Mouse (Mus musculus): ENCODE data around the gene Cep126.

Gene Cep126

DNA sequence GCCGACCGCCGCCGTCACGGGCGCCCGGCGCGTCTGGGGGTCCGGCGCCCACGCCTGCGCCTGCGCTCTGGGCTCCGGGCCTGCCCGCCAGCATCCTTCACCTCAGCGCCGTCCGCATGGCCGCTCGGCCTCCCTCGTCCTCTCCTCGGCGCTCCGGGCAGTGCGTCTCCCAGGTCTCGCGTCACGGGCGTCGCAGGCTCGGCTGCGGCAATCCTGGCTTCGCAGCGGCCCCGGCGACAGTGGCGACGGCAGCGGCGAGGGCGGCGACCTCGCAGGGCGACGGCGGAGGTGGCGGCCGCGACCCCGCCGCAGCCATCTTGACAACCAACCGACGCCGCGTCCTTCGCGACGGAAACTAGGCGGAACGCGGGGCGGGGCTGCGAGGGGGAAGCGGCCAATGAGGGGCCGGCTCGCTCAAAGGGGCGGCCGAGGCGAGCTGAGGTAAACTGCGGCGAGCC, at the start of gene Cep126:
TSS of gene Cep126 (minus strand) at position 178 of the 458 bp plus-strand sequence.
- peak; percentile 92 for DNase-seq

DNA sequence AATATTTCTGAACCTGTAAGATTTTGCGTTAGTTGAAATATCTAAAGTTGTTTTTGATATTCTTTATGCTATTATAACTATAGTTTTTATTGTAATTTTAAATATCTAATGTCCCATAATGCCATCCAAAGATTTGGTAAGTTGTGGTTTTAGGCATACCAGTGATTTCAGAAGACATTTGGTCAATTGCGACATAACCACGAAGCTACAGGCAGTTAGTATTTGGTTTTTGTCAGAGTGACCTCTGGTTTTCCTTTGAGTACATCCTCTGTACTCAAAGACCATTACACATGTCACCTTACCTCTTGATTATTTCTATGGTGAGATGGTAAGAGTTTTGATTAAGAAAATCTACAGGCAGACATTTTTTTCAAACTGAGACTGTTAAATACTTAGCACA, 45.5 kb upstream of the Cep126 start:
- no peak for DNase-seq

DNA sequence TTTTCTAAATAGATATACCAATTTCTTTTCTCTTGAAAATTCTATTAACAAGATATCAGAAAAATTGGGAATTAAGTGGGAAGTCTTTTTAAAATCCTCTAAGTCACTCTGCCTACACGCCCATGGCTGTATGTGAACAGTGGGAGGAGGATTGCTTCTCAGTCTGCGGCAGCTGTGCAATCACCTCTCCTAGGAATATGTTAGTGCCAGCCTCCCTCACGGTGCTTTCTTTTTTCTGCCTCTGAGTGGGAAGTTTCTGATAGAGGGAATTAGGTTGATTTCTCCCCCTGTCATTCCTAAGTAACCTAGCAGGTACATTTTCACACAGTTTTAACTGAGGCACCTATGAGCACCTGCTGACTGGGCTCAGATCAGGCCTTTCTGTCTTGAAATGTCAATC, 43.0 kb upstream of the Cep126 start:
- no peak for DNase-seq

DNA sequence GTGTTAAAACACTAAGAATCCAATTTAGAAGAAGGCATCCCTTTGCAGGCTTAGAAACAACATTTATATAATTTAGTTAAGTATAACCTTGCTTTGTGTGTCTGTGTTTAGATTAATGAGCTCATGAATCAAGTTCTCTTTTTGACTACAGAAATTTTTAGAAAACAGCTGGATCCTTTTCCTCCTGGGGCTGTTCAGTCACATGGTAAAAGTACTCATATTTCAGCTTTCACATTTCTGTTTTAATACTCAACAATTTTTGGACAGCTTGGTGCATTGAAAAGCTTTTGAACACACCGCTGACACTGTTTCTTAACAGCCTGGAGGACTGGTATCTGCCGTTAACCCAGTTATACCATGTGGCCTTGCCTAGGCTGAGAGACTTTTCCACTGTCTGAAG, 22.9 kb upstream of the Cep126 start:
- no peak for DNase-seq

DNA sequence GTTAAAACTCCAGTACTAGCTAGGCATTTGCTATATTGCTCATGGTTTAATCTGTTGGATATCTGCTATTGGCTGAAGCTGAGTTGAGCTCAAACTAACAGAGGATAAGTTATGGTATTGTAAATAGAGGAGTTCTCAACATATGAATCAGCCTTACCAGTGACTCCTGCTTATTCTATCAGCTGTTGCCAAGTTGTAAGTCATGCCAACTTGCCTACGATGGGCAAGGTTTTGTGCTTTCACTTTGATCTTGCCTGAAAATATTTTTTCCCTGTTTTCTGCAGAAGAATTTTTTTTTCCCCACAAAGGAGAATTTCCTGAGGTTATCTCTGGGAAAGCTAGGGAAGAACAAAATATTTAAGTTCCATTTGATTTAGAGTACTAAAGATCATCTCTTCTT, 5.4 kb upstream of the Cep126 start:
- DNase-seq: no peak

DNA sequence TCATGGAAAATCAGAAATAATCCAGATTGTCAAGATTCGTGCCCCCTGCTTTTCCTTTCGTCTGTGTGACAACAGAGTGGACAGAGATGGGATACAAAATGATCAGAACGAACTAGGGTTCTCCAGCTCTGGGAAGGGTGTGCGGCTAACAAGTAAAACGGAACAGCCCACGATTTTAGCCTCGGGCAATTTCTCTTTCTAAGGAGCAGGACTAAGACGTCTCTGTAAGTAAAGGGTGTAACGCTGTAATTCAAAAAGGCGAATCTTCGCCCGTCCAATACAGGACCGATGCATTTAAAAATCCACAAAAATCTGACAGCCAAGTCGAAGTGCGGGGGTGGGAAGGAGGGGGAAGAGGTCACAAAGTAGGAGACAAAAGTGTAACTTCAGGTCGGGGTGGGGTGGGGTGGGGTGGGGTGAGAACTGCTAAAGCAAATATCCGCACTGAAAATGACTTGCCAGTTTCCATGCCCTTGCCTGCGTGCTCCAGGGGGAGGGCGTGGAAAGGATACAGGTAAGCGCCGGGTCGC, 443 bp downstream of the Cep126 start:
- peak; percentile 39 for DNase-seq

DNA sequence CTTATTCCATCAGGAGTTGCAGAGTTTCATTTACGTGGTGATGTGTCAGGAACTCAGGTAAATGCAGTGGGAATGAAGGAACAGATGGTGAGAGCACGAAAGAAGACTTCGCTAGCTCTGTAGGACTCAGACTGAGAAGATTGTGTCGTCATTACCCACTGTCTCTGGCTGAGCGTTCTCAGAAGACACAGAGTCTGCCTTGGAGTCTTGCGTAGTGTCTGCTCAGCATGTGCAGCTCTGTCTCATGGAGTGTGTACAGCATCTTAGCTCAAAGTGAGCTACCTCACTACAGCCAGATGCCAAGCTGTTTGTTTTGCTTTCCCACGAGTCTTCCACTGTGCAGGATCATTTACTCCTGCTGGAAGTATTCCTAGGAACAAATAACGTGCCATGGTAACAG, 10.6 kb downstream of the Cep126 start:
- no peak for DNase-seq

DNA sequence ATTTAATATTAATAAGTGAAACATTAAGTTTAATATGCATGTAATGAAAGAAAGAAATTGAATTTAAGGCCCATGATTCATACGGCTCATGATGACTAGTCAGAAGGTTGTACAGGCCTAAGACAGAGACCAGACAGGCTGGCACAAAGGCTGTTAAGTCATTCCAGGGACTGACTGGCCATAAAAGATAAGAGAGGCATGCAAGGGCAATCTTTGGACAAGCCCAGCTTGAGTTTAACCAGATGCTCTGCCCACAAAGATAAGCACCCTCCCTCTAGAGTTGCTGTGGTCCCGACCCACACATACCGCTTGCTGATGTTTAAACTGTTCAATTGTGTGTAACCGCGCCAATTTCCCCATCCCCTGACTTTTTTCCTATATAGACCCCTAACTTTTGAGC, 19.6 kb downstream of the Cep126 start:
- no peak for DNase-seq

DNA sequence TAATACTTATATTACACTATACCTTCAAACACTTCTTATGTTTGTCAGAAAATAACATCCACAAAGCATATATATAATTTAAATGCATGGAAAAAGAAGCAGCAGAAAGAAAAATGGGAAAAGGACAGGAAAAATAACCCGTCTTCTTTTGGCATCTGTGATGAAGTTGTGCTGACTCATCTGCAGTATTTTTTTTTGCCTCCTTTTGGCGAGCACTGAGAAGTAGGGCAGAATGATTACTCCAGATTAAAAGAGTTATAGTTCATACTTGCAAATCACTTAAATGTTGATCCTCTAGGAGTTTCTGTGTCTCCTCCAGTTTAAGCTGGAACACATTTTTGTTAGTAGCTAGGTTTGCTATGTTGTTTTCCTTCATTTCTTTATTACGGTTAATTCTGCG, 31.0 kb downstream of the Cep126 start:
- no peak for DNase-seq

DNA sequence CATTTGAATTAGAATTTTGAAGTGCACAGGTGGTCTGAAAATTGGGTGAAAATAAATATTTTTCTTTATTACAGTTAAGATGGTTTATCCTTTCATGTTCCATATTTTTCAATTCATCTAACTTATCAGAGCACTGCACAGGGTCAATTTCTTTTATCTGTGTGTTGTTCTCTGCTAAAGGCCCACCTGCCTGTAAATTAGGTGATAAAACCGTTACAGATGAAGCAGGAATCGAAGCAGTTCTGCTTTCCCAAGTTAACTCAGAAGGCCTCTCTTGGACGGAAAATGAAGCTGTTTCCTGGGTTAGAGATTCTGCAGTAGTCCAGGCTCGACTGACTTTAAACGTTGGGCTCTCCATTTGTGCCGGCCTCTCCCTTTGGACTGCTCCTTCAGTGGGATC, 33.1 kb downstream of the Cep126 start:
- DNase-seq: no peak

DNA sequence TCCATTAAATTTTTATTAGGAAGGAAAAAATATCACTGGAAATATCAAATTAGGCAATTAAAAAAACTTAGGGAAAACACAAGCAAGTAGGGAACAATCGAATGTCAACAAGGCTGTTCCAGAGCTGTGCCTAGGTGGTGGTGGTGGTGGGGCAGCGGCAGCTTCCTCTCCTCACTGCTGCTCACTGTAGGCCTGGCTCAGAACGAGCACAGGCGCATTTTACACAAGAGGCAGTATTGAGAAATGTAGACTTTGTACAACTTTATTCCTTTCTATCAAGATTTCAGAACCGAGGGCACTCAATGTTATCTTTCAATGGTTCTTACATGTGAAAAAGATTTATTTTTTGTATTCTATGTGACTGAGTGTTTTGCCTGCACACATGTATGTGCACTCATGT, 55.2 kb downstream of the Cep126 start:
- DNase-seq: no peak

DNA sequence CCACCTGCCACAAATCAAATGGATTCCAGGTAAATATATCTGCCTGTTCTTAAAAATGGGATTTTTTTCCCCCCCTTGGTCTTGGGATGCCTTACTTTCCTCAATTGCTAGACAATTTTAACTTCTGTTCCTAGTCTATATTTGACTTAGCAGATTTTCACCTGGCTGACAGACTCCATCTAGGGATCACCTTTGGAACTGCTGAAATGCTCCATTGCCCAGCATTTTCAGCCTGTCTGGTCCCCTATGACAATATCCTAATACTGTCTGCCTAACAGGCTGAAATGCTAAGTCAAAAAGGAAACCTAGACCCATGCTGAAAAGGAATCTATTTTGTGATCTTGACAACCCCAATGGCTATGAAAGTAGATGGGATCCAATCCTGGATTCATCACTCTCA, 59.7 kb downstream of the Cep126 start:
- peak; percentile 11 for DNase-seq

DNA sequence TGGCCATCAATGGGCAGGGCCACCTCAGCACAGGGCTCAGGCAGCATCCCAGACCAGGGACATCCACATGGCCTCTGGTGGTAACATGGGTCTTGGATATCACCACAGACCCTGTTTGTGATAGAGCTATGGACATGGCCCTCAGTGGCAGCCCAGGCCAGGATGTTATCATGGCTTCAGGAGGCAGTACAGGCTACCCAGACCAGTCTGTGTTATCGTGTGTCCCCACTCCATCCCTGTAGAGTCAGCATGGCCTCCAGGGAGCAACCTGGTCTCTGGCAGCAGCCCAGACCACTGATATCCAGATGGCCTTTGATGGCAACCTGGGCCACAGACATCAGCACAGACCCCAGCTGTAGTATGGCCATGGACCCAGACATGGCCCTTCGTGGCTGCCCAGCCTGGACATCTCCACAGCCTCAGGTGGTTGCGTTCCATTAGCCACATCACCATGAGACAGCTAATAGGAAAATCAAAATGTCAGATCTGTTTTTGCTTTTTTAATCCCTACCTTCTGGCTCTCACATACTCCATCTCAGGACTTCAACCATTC, 60.8 kb downstream of the Cep126 start:
- no peak for DNase-seq

DNA sequence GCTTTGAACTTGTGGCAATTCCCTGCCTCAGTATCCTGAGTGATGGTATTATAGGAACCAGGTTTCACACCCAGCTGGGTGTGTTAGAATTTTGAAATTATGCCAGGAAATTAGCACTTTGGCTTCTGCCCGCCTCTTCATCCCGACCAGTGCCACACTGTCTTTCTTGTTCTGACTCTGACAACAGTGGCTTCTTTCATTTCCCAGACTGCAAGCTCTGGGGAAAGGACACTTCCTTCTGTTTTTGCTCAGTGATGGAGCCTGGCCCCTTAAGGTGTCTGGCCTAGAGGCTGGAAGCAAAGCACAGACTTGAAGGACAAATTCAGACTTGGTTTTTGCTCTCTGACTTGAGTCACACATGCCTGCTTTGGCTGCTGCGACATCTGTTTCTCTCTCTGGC, 74.5 kb downstream of the Cep126 start:
- no peak for DNase-seq

DNA sequence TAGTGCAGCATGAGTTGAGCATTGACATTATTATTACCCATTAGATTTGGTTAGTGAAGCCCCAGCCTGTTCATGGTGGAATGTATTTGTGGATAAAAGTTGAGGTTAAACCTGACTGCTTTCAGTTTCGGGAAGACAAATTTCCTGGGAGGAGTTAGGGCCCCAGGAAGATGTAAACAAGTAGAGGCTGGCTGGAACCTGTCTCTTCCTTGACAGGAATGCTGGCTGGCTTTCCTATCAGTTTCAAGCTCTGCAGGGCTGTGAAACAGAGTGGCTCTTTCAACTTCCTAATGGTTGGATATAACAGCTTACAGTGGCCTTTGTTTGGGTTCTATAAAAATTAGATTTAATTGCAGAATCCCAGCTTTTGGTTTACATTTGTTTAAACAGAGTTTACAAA, 79.3 kb downstream of the Cep126 start:
- no peak for DNase-seq

DNA sequence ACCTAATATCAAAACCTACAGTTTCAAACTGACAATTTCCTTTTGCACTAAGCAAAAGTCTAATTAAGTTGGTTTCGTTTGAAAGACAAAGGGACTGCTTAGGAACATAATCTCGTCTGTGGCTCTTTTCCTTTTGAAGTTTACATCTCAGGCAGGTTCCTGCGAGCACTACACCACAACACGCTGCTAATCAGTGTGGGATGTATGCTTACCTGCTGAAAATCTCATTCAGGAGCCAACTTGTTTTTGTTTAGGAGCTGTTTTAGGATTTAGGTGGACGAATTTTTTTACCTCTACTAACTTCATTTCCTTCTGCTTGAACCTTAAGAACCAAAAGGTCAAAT, 91.1 kb downstream of the Cep126 start:
- DNase-seq: no peak

DNA sequence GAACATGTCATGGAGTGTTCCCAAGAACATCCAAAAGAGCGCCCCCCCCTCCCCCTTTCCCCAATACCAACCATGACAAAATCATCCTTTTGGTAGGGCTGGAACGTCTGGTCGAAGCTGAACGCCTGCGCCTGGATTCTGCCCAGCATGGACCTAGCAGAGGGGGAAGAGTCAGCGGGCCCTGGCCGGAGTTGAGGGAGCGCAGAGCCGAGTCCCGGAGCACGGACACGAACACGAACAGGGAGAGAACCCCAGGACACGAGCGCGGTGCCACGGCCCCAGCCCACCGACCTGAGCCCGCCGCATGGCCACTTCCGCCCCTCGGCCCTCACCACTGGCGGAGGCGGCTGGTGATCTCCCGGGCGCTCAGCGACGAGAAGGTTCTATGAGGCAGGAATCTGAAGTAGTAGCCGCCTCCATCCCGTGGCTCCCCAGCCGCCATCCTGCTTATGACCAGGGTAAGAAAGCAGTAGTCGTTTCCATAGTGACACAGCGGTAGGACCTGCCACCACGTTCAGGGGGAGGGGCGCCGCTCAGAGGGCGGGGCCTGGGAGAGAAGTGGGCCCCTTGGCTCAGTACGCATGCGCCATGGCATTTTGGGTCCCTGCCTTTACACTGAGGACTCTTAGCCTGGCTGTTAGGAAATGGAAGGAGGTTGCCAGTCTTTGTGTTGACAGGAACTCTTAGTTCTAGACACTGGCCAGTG, 91.6 kb downstream of the Cep126 start, which contains the start of gene Cfap300:
TSS of gene Cfap300 (minus strand) at position 486 of the 706 bp plus-strand sequence.
- peak; percentile 97 for DNase-seq

DNA sequence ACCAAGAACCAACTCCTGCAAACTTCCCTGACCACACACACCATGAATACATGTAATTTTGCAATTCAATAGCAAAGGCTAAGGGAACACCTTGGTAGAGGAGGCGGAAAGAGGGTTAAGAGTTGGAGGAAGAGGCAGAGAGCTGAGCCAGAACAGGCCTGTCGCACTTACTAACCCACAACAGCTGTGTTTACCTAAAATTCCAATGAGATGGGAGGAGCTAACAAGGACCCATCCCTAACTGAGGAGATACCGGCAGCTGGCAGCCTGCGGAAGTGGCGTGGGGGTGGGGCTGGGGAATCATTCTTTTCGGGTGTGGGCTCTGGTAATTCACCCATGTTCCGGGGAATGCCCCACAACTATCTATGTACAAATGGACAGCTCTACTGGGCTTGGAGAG, 98.5 kb downstream of the Cep126 start:
- peak; percentile 8 for DNase-seq

DNA sequence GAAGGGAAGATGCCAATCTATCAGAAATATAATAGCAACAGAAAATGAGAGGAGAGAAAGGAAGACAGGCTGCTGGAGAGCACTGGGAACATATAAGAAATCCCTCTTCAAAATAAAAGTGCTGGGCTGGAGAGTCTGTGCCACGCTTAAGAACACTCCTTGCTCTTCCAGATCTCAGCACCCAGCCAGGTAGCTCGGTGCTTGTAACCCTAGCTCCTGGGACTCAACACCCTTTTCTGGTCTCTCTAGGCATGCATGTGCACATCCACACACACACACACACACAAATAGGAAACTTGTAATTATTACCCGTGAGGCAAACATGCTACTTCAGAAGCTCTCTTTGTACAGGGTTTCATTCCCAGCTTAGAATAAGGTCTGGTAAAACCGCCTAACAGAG, 99.0 kb downstream of the Cep126 start:
- DNase-seq: no peak

DNA sequence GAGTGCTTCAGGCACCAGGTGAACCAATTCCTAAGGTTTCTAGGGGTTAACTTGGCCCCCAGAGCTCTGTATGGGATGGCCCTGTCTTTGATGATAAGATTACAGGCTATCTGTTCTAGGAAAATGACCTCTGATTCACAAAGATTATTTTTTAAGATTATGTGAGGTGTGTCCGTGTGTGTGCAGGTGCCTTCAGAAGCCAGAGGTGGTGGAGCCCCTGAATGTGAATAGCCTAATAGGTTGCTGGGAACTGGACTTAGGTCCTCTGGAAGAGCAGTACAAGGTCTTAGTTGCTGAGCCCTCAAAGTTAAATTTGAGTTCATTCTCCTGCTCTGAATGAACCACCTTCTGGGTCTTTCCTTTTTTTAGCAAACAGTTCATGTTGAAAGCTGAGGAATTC, 100.0 kb downstream of the Cep126 start:
- DNase-seq: no peak

DNA sequence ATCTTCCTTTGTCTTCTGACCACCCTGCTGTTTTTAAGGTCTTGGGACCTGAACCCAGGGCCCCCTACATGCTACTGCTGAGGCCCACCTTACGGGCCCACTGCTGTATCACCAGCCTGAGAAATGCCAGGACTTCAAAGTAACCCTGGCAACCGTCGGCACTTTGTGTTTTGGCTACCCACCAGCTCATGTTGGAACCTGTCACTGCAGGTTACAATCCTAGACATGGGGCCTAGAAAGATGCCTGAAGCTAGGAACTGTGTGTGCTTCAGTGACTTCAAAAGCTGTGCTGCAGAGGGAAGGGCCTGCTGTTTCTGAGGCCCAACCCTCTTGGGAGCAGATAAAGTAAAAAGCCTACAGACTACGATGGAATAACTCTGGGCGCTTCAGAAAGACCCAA, 101.2 kb downstream of the Cep126 start:
- DNase-seq: peak; percentile 57
